Mouse (Mus musculus): Measurements from ENCODE around the gene Pank4. TPM values are rescaled to one million over a fixed set of nuclear protein-coding genes. Genes with fewer than 3 reads are reported as not detected.

Gene Pank4
- total and polyA plus RNA-seq, 2 experiments, result 13.5 to 19.5 TPM

DNA sequence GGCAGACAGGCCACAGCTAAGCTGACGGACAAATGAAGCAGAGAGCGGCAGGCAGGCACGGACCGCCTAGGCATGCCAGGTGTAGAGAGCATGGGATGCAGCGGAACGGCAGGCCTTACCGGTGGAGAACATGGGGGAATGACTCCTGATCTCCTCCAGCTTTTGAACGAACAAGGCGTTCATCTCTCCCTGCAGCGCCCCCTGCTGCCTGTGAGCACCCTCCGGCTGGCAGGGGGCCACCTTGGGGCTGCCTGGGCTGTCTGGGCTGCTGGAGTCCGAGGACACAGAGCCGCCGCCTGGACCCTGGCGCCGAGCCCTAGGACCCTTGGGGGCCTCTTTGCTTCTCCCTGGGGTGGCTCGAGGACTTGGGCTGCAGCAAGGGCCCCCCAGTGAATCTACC is 22.2 kb downstream of the Pank4 start:
- 32% methylated on average over 17 of the region's 17 CpGs for WGBS
- Histone ChIP-seq H3K4me1 (ENCODE audit: control insufficient read depth, insufficient read depth, low read length) (no peaks in the 10 kb centered on the region), H3K27me3 (ENCODE audit: control insufficient read depth, insufficient read depth, low read length) (no peaks in the 10 kb centered on the region), H3K4me3 (ENCODE audit: insufficient read depth, low read depth, low read length) (no peak overlapping the region), H3K27ac (replicated peaks; ENCODE audit: insufficient read depth, low read depth, low read length) (no peak overlapping the region), H3K9ac (ENCODE audit: low read depth, low read length) (no peak overlapping the region), H3K79me2 (ENCODE audit: control insufficient read depth, insufficient read depth, low read length) (no peaks in the 10 kb centered on the region), H3K36me3 (ENCODE audit: control insufficient read depth, insufficient read depth, low read length) (no peaks in the 10 kb centered on the region)
- TF ChIP-seq POLR2A (IDR thresholded peaks at IDR 0.05; ENCODE audit: extremely low read depth, insufficient read depth, low read length) (no peak), CTCF (IDR thresholded peaks at IDR 0.05; ENCODE audit: low read depth, low read length) (peak; percentile 77)
- peak; percentile 12 for DNase-seq (ENCODE audit: extremely low read depth, low read depth, low spot score)

DNA sequence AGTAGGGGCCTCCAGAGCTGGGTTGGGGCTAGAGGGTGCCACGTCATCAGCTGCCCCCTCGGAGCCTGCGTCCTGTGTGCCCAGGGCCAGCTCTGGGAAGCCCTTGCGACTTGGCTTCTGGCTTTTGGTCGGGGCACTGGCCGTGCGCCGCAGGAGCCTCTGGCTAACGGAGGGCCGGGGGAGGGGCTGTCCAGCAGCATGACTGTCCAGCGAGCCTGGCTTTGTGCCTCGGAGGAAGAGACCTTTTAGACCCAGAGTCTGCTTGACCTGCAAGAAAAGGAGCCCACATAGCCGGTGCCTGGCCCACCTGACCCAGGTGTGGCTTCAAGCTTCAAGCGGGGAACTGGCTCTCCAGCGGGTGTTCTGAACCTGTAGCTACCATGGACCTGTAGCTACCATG is 22.8 kb downstream of the Pank4 start:
- no peak overlapping the region for H3K9ac ChIP-seq (ENCODE audit: low read depth, low read length)
- no peak for DNase-seq (ENCODE audit: extremely low read depth, low read depth, low spot score)
- H3K36me3 ChIP-seq (ENCODE audit: control insufficient read depth, insufficient read depth, low read length), result no peaks in the 10 kb centered on the region
- H3K27me3 ChIP-seq (ENCODE audit: control insufficient read depth, insufficient read depth, low read length), result no peaks in the 10 kb centered on the region
- H3K4me3 ChIP-seq (ENCODE audit: insufficient read depth, low read depth, low read length), result no peak overlapping the region
- TF ChIP-seq CTCF (IDR thresholded peaks at IDR 0.05; ENCODE audit: low read depth, low read length) (no peak), POLR2A (IDR thresholded peaks at IDR 0.05; ENCODE audit: extremely low read depth, insufficient read depth, low read length) (no peak)
- no peak overlapping the region for H3K27ac ChIP-seq (replicated peaks; ENCODE audit: insufficient read depth, low read depth, low read length)
- H3K4me1 ChIP-seq (ENCODE audit: control insufficient read depth, insufficient read depth, low read length), result no peaks in the 10 kb centered on the region
- WGBS, result 77% methylated on average over 15 of the region's 15 CpGs
- H3K79me2 ChIP-seq (ENCODE audit: control insufficient read depth, insufficient read depth, low read length), result no peaks in the 10 kb centered on the region

DNA sequence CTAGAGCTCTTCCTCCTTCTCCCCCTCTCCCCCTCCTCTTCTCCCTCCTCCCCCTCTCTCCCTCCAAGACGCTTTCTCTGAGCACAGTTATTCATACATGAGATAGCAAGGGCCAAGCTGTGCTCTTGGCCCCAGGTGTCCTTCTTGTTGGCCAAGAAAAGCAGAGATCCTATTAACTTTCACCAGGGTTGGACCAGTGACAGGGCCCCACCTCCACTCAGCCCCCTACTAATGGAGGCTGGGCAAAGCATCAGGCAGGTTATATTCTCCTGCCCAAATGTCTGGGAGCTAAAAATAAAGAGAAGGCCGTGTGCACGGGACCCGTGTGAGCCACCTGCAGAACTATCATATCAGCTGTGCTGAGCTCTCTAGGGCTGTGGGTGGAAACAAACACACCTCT is 31.0 kb downstream of the Pank4 start:
- H3K4me3 ChIP-seq (ENCODE audit: insufficient read depth, low read depth, low read length), result no peak overlapping the region
- no peaks in the 10 kb centered on the region for H3K27me3 ChIP-seq (ENCODE audit: control insufficient read depth, insufficient read depth, low read length)
- H3K36me3 ChIP-seq (ENCODE audit: control insufficient read depth, insufficient read depth, low read length), result no peaks in the 10 kb centered on the region
- no peak overlapping the region for H3K9ac ChIP-seq (ENCODE audit: low read depth, low read length)
- WGBS, result 81% methylated on average over 4 of the region's 4 CpGs
- no peak overlapping the region for H3K27ac ChIP-seq (replicated peaks; ENCODE audit: insufficient read depth, low read depth, low read length)
- no peaks in the 10 kb centered on the region for H3K4me1 ChIP-seq (ENCODE audit: control insufficient read depth, insufficient read depth, low read length)
- H3K79me2 ChIP-seq (ENCODE audit: control insufficient read depth, insufficient read depth, low read length), result no peaks in the 10 kb centered on the region
- no peak for TF ChIP-seq CTCF (IDR thresholded peaks at IDR 0.05; ENCODE audit: low read depth, low read length)
- no peak for TF ChIP-seq POLR2A (IDR thresholded peaks at IDR 0.05; ENCODE audit: extremely low read depth, insufficient read depth, low read length)
- DNase-seq (ENCODE audit: extremely low read depth, low read depth, low spot score), result no peak

DNA sequence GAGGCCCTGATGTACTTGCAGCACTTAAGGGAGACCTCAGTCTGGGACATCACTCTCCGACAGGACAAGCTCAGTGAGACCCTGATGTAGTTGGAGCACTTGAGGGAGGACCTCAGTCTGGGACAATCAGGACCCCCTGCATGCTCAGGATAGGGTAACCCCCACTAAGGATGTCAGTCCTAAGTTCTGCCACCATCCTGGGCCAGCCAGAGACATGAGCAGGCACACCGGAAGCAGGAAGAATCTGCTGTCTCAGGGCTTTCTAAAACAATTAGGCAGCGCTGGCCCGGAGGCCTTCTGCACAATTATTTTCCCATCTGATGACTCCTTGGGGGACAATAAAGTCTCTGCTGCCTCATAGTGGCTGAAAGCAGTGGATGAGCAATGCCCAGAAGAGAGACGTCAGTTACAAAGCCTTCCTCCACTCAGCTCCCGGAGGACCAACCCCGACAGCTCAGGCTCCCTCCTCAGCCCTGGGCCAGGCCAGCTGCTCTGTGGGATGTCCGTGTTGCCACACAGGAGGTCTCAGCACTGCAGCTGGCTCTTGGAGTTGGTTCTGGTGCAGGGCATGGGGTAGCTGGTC is 32.7 kb downstream of the Pank4 start:
- H3K4me1 ChIP-seq (ENCODE audit: control insufficient read depth, insufficient read depth, low read length), result no peaks in the 10 kb centered on the region
- DNase-seq (ENCODE audit: extremely low read depth, low read depth, low spot score), result no peak
- H3K27ac ChIP-seq (replicated peaks; ENCODE audit: insufficient read depth, low read depth, low read length), result no peak overlapping the region
- no peak overlapping the region for H3K9ac ChIP-seq (ENCODE audit: low read depth, low read length)
- H3K36me3 ChIP-seq (ENCODE audit: control insufficient read depth, insufficient read depth, low read length), result no peaks in the 10 kb centered on the region
- H3K79me2 ChIP-seq (ENCODE audit: control insufficient read depth, insufficient read depth, low read length), result no peaks in the 10 kb centered on the region
- TF ChIP-seq POLR2A (IDR thresholded peaks at IDR 0.05; ENCODE audit: extremely low read depth, insufficient read depth, low read length) (no peak), CTCF (IDR thresholded peaks at IDR 0.05; ENCODE audit: low read depth, low read length) (no peak)
- H3K4me3 ChIP-seq (ENCODE audit: insufficient read depth, low read depth, low read length), result no peak overlapping the region
- 76% methylated on average over 8 of the region's 8 CpGs for WGBS
- no peaks in the 10 kb centered on the region for H3K27me3 ChIP-seq (ENCODE audit: control insufficient read depth, insufficient read depth, low read length)

DNA sequence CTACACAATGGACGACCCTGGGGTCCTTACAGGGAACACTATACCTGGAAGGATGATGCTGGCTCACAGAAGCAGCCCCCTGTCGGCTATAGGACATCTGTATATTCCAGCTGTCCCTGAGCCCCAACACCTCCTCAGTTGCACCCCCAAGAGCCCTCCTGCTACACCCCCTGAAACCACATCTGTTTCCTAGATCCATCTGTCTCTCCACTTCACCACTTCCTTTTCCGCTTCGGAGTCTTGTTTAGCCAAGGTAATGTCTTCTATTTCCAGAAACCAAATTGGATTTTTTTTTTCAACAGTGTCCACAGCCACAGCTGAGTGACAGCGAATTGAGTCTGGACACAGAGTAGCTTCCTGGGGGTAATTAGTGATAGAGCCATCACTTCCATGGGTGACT is 35.5 kb downstream of the Pank4 start:
- TF ChIP-seq POLR2A (IDR thresholded peaks at IDR 0.05; ENCODE audit: extremely low read depth, insufficient read depth, low read length), result no peak
- no peak for TF ChIP-seq CTCF (IDR thresholded peaks at IDR 0.05; ENCODE audit: low read depth, low read length)
- Histone ChIP-seq H3K4me3 (ENCODE audit: insufficient read depth, low read depth, low read length) (no peak overlapping the region), H3K27me3 (ENCODE audit: control insufficient read depth, insufficient read depth, low read length) (no peaks in the 10 kb centered on the region), H3K79me2 (ENCODE audit: control insufficient read depth, insufficient read depth, low read length) (no peaks in the 10 kb centered on the region), H3K36me3 (ENCODE audit: control insufficient read depth, insufficient read depth, low read length) (no peaks in the 10 kb centered on the region), H3K9ac (ENCODE audit: low read depth, low read length) (no peak overlapping the region), H3K27ac (replicated peaks; ENCODE audit: insufficient read depth, low read depth, low read length) (no peak overlapping the region), H3K4me1 (ENCODE audit: control insufficient read depth, insufficient read depth, low read length) (no peaks in the 10 kb centered on the region)
- 81% methylated on average over 5 of the region's 5 CpGs for WGBS
- DNase-seq (ENCODE audit: extremely low read depth, low read depth, low spot score), result no peak

DNA sequence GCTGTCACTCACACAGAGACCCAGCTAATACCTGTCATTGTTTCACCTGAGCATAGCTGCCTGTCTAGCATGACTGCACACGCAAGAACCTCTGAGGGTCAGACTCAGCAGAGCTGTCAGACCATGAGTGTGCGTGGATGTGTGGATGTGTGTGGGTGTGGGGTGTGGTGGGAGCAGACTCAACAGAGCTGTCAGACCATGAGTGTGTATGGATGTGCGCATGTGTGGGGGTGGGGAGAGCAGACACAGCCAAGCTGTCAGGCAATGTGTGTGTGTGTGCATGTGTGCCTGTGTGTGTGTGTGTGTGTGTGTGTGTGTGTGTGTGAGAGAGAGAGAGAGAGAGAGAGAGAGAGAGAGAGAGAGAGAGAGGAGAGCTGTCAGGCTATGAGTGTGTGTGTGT is 41.4 kb downstream of the Pank4 start:
- 93% methylated on average over 3 of the region's 3 CpGs for WGBS
- Histone ChIP-seq H3K27ac (replicated peaks; ENCODE audit: insufficient read depth, low read depth, low read length) (no peak overlapping the region), H3K79me2 (ENCODE audit: control insufficient read depth, insufficient read depth, low read length) (no peaks in the 10 kb centered on the region), H3K4me3 (ENCODE audit: insufficient read depth, low read depth, low read length) (no peak overlapping the region), H3K36me3 (ENCODE audit: control insufficient read depth, insufficient read depth, low read length) (no peaks in the 10 kb centered on the region), H3K4me1 (ENCODE audit: control insufficient read depth, insufficient read depth, low read length) (no peaks in the 10 kb centered on the region), H3K27me3 (ENCODE audit: control insufficient read depth, insufficient read depth, low read length) (no peaks in the 10 kb centered on the region), H3K9ac (ENCODE audit: low read depth, low read length) (no peak overlapping the region)
- TF ChIP-seq POLR2A (IDR thresholded peaks at IDR 0.05; ENCODE audit: extremely low read depth, insufficient read depth, low read length), result no peak
- no peak for TF ChIP-seq CTCF (IDR thresholded peaks at IDR 0.05; ENCODE audit: low read depth, low read length)
- no peak for DNase-seq (ENCODE audit: extremely low read depth, low read depth, low spot score)

Data from liver, adult 2 months (tissue).